Mouse (Mus musculus) common myeloid progenitor, adult 5-6 weeks (primary cell): Measurements from ENCODE around the gene Krtap31-2. TPM values are rescaled to one million over a fixed set of nuclear protein-coding genes. Genes with fewer than 3 reads are reported as not detected.

ENCODE experiments used
- ATAC-seq: replicated peaks from 2 replicates; pipeline ENCODE4 v1.8.0; 2016; ENCODE audit warnings: low read depth, mild to moderate bottlenecking, moderate TSS enrichment, inconsistent platforms; ENCODE audit not compliant: poor library complexity, severe bottlenecking
- total RNA-seq: library from RNA; stranded (forward); fragments of 200-1000, 187-1606 nt; gene quantifications from 2 replicates; pipeline ENCODE4 v1.2.3, GENCODE M21; 2017

Krtap31-2 gene
- total RNA-seq = not detected in 2 replicates

DNA sequence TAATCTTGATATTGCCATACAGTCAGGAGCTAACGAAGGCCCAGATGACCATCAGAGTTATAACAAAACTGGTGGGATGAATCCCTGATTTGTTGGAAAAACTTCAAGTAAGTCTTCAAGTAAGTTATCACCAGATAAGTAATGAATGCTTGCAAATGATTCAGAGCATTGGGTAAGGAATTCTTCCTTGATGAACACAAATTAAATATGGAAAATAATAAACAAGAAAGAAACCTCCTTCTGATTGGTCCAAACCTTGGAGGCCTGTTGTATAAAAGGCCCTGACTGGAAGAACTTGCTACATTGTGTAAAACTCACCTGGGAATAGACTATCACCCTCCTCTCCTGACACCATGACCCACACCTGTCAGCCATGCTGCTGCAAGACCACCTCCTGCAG is at the start of gene Krtap31-2:
TSS of gene Krtap31-2 (plus strand) at position 301 of the 400 bp plus-strand sequence.
- no peak for ATAC-seq

DNA sequence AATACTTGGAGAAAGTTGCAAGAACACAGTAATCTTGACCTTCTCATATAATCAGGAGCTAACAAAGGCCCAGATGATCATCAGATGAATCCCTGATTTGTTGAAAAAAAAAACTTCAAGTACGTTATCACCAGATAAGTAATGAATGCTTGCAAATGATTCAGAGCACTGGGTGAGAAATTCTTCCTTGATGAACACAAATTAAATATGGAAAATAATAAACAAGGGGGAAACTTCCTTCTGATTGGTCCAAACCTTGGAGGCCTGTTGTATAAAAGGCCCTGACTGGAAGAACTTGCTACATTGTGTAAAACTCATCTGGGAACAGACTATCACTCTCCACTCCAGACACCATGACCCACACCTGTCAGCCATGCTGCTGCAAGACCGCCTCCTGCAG is 28.5 kb upstream of the Krtap31-2 start, which contains the start of gene Krtap31-1:
TSS of gene Krtap31-1 (plus strand) at position 301 of the 400 bp plus-strand sequence.
- ATAC-seq = no peak

DNA sequence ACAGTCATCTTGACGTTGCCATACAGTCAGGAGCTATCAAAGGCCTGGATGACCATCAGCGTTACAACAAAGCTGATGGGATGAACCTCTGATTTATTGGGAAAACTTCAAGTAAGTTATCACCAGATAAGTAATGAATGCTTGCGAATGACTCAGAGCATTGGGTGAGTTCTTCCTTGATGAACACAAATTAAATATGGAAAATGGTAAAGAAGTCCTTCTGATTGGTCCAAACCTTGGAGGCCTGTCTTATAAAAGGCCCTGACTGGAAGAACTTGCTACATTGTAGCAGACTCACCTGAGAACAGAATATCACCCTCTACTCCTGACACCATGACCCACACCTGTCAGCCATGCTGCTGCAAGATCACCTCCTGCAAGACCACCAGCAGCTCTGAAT is 21.6 kb upstream of the Krtap31-2 start, which contains the start of gene Gm11565:
TSS of gene Gm11565 (plus strand) at position 301 of the 400 bp plus-strand sequence.
- ATAC-seq = no peak

DNA sequence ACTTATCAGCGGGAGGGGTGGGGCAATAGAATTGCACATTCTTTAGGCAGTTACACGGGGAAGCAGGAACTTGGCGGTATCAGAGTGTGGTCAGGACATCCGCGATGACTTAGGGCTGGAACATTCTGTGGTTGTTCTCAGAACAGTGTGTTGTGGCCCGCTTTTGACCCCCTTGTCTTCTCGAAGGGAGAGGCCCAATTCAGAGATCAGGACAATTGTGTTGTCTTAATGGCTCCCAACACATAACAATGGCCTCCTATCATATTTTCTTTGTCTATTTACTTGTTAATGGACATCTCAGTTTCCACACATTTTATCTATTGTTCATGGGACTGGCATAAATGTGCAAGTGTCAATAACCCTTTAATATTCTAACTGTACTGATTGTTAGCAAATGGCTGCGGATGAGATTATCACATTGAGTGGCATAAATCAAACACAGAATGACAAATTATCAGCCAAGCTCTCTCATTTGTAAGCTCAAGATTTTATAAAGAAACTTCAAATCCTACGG is 1.7 kb downstream of the Krtap31-2 start:
- no peak for ATAC-seq

DNA sequence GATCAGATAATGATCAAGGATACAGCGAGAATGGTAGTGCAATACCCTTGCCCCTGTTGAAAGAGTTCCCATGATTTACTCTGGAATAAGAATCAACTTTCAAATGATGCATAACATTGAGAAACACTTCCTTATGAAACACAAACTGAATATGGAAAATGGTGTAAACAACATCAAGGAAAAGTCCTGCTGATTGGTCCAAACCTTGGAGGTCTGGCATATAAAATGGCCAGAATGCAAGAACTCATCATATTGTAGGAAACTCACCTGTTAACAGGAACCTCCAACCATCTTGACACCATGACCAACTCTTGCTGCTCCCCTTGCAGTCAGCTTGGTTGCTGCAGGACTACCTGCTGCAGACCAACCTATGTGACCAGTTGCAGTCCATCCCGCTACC is 12.1 kb downstream of the Krtap31-2 start, which contains the start of gene Krtap9-5:
TSS of gene Krtap9-5 (plus strand) at position 301 of the 400 bp plus-strand sequence.
- ATAC-seq = no peak

DNA sequence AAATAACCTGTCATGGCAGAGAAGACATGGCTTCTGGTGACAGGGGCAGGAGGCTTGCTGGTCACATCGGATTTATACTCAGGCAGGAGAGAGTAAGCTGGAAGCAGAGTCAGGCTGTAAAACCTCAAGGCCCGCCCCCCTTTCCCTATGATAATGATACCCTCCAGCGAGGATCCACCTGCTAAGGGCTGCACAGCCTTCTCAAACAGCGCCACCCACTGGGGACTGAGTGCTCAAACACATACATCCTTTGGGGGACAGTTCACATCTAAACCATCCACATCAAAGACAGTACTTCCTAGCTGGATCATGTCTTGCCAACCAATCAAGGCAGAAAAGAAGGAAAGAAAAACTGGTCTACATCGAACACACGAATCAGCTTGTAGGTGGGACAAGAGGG is 28.1 kb downstream of the Krtap31-2 start:
- ATAC-seq = no peak

DNA sequence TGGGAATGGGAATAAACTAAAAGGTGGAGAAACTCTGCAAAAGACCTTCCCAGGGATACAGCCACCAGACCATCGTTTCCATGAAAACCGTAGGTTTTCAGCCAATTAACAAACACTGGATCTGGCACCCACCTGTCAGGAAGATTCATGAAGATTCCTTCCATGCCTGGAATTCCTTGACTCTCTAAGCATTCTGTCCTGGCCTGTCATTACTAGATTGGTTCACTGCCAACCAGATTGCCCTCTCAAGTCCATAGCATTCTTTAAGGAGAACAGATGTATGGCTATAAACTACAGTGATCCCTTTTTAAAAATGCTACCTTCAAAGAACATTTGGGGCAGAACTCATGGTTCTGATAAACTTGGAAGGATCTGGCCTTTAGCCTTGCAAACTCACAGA is 29.9 kb downstream of the Krtap31-2 start:
- no peak for ATAC-seq

DNA sequence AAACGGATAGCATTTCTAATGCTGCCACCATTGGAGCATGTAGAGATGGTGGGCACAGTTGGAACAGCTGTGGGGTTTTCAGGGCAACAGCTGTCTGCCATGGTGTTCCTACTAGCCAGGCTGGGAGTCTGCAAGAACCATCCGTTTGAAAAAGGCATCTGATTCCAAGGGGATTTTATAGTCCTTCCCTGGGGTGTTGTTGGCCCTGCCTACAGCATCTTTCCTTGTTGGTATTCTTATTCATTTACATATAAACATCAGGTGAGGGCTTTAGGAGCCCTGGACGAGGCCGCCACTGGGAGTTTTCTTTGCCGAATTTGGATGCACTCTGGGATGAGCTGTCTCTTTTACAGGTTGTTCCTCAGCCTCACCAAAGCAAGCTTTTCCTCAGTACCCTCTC is 42.9 kb downstream of the Krtap31-2 start, which contains the start of gene Krtap29-1:
TSS of gene Krtap29-1 (minus strand) at position 101 of the 400 bp plus-strand sequence.
- no peak for ATAC-seq

DNA sequence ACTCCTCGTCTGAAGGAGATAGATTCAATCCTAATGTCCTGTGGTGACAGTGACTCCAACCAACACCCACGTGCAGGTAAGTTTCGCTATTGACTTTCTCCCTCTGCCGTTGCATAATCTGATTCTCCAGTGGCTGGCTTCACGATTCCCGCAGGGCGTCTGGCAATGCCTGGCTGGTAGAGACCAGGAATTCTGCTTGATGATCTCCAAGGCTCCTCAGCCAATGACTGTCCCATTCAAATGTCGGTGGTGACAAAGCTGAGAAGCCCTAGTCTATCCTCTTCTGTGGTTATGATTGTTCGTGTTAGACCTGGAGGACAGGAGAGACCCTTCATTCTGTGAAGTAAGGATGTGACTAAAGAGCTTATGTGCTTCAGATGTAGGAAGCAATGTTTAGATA is 46.6 kb downstream of the Krtap31-2 start:
- no peak for ATAC-seq

DNA sequence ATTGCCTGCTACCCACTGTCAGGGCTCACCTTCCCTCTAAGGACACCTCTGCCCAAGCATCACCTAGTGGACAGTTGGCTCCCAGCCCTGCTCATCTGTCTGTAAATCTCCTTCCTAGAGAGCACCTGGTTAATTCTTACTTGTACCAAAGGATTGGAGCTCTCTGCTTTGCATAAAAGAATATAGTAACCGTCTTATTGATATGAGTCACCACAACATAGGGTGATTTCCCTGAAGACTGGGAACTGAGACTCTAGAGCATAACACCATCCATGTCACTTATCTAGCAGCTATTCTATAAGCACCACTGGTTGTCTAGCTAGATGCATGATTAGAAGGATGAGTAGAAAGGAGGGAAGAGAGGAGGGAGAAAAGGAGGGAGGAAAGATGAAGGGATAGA is 47.4 kb downstream of the Krtap31-2 start:
- no peak for ATAC-seq

DNA sequence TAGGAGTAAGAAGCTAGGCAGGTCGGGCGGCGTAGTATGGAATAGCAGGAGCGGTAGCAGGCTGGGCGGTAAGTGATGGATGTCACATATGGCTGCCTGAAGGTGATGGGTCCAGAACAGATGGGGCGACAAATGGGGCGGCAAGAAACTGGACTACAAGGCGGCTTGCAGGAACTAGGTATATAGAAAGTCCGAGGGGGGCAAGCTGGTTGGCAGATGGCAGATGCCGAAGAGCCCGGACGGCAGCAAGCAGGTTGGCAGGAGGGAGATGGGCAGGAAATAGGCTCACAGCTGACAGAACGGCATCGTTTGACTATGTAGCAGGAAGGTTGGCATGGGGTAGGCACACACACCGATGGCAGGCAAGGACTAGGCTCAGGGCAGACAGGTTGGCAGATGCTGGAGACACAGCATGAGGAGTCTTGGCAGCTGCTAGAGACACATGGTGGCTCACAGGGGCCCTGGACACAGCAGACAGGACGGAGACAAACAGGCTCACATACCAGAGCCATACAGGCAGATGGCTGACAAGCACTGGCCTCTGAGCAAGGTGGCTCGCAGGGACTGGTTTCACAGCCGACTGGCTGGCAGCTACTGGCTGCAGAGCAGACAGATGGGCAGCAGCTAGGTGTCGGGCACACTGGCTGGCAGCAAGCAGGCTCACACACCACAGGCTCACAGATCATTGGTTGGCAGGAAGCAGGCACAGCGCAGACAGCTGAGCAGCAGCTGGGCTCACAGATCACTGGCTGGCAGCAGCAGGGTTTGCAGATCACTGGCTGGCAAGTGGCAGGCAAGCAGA is 49.4 kb downstream of the Krtap31-2 start:
- ATAC-seq = no peak

DNA sequence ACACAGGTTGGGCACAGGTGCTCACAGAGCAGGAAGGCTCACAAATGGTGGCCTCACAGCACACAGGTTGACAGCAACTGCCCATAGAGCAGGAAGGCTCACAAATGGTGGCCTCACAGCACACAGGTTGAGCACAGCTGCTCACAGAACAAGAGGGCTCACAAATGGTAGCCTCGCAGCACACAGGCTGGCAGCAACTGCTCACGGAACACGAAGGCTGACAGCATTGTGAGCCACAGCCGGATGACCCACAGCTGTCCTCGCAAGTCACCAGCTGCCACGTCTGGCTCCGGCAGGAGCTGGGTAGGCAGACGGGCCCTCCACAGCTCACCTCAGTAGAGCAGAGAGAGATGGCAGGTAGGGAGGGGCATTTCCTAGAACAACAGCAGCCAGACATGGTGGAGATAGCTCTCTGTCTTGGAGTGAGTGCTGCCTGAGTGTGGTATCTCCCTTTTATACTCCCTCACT is 50.1 kb downstream of the Krtap31-2 start, which contains the start of gene Krtap16-1:
TSS of gene Krtap16-1 (minus strand) at position 418 of the 468 bp plus-strand sequence.
- no peak for ATAC-seq

Other genes starting within 250 kb of the Krtap31-2 start
- gene Gm14190, start 245.6 kb upstream of the Krtap31-2 start, total RNA-seq = not detected in 2 replicates
- not detected in 2 replicates for gene Gm14180, start 202.0 kb upstream of the Krtap31-2 start, total RNA-seq
- not detected in 2 replicates for gene Gm11595, start 163.4 kb upstream of the Krtap31-2 start, total RNA-seq
- not detected in 2 replicates for gene Krtap4-8, start 155.6 kb upstream of the Krtap31-2 start, total RNA-seq
- not detected in 2 replicates for gene Krtap4-9, start 151.1 kb upstream of the Krtap31-2 start, total RNA-seq
- not detected in 2 replicates for gene Gm11596, start 142.8 kb upstream of the Krtap31-2 start, total RNA-seq
- gene Gm11569, start 137.4 kb upstream of the Krtap31-2 start, total RNA-seq = not detected in 2 replicates
- not detected in 2 replicates for gene Gm11554, start 131.8 kb upstream of the Krtap31-2 start, total RNA-seq
- gene Krtap4-13, start 126.4 kb upstream of the Krtap31-2 start, total RNA-seq = not detected in 2 replicates
- not detected in 2 replicates for gene Gm11564, start 120.6 kb upstream of the Krtap31-2 start, total RNA-seq
- not detected in 2 replicates for gene 2300003K06Rik, start 98.2 kb upstream of the Krtap31-2 start, total RNA-seq
- not detected in 2 replicates for gene Krtap4-16, start 84.7 kb upstream of the Krtap31-2 start, total RNA-seq
- not detected in 2 replicates for gene Gm11568, start 78.4 kb upstream of the Krtap31-2 start, total RNA-seq
- not detected in 2 replicates for gene Gm11559, start 71.8 kb upstream of the Krtap31-2 start, total RNA-seq
- not detected in 2 replicates for gene Krtap9-1, start 62.9 kb upstream of the Krtap31-2 start, total RNA-seq
- not detected in 2 replicates for gene Gm11567, start 57.1 kb upstream of the Krtap31-2 start, total RNA-seq
- gene Krtap31-1, start 28.4 kb upstream of the Krtap31-2 start, total RNA-seq = not detected in 2 replicates
- gene Gm11565, start 21.5 kb upstream of the Krtap31-2 start, total RNA-seq = not detected in 2 replicates
- not detected in 2 replicates for gene Krtap9-5, start 12.2 kb downstream of the Krtap31-2 start, total RNA-seq
- not detected in 2 replicates for gene Krtap29-1, start 42.8 kb downstream of the Krtap31-2 start, total RNA-seq
- gene Krtap16-1, start 50.3 kb downstream of the Krtap31-2 start, total RNA-seq = not detected in 2 replicates
- gene Krtap17-1, start 57.7 kb downstream of the Krtap31-2 start, total RNA-seq = not detected in 2 replicates
- not detected in 2 replicates for gene Krt33a, start 79.9 kb downstream of the Krtap31-2 start, total RNA-seq
- gene Krt33b, start 93.6 kb downstream of the Krtap31-2 start, total RNA-seq = not detected in 2 replicates
- not detected in 2 replicates for gene Krt34, start 105.3 kb downstream of the Krtap31-2 start, total RNA-seq
- gene Krt31, start 114.3 kb downstream of the Krtap31-2 start, total RNA-seq = not detected in 2 replicates
- gene Krt32, start 151.9 kb downstream of the Krtap31-2 start, total RNA-seq = not detected in 2 replicates
- gene Krt35, start 159.9 kb downstream of the Krtap31-2 start, total RNA-seq = not detected in 2 replicates
- gene Krt36, start 169.3 kb downstream of the Krtap31-2 start, total RNA-seq = not detected in 2 replicates
- not detected in 2 replicates for gene Krt13, start 185.3 kb downstream of the Krtap31-2 start, total RNA-seq
- not detected in 2 replicates for gene Krt15, start 199.6 kb downstream of the Krtap31-2 start, total RNA-seq
- not detected in 2 replicates for gene Krt19, start 212.4 kb downstream of the Krtap31-2 start, total RNA-seq